ENCODE assay signal across 13 mouse cellular contexts in the genomic region with DNA sequence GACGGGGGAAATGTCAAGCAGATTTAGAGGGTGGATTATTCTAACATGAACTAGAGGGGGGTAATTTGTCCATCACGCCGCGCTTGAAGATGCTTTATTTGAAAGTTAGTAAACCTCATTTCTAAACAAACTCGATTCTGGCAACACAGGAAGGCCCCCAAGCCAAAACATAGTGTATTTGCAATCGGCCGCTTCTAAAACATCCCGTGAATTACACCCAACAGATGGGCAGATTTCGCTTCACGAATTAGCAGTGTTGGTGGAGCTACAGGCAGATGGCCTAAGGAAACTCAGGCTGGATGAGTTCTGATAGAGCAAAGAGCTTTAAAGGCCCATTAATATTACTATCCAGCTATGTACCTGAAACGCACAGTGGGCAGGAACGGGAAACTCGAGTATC. TPM values are rescaled to one million over a fixed set of nuclear protein-coding genes. Genes with fewer than 3 reads are reported as not detected.
DNase-seq lines count a peak whose midpoint lies in the region; ATAC-seq and TF ChIP-seq lines count a peak whose summit lies in the region.
"Had no signal": no experiment of that assay in that cellular context is flagged by ENCODE, and none has a peak within 500 bp of the region (broad histone marks: within the 10 kb centered on the region; RNA-seq: fewer than 3 reads in every experiment).

No protein-coding gene starts in this region.

- no peak for ATAC-seq in hindbrain, embryonic 16.5 days
- ATAC-seq in heart, embryonic 15.5 days (replicated peaks; ENCODE audit: insufficient number of reproducible peaks, insufficient read depth, low FRiP score, low read depth): no peak

- peaks cover 49% of the 10 kb centered on the region for H3K27me3 ChIP-seq in hindbrain, embryonic 10.5 days (ENCODE audit: insufficient read depth, poor library complexity, severe bottlenecking)
- H3K27me3 ChIP-seq in hindbrain, embryonic 16.5 days (replicated peaks; ENCODE audit: control insufficient read depth, insufficient read depth, low read length): 0 out of 2 replicates have a peak, but pooled peaks cover 3% of the 10 kb centered on the region
- no peaks in the 10 kb centered on the region for H3K27me3 ChIP-seq in heart, embryonic 15.5 days

- no peaks in the 10 kb centered on the region for H3K9me3 ChIP-seq in hindbrain, embryonic 10.5 days
- no peaks in the 10 kb centered on the region for H3K9me3 ChIP-seq in hindbrain, embryonic 16.5 days (ENCODE audit: control insufficient read depth, low read length)
- no peaks in the 10 kb centered on the region for H3K9me3 ChIP-seq in heart, embryonic 15.5 days (replicated peaks)
- H3K9me3 ChIP-seq: midbrain, embryonic 10.5 days; neural tube, embryonic 12.5 days had no signal

- no peak overlapping the region for H3K4me3 ChIP-seq in hindbrain, embryonic 10.5 days
- no peak overlapping the region for H3K4me3 ChIP-seq in hindbrain, embryonic 16.5 days (ENCODE audit: low read length)
- peak overlapping the region; percentile 2; the same call in 1 of the 2 replicates for H3K4me3 ChIP-seq in cortical plate, adult 2 months (ENCODE audit: insufficient read depth, low read length)
- peak overlapping the region; percentile 89 for H3K4me3 ChIP-seq in heart, embryonic 15.5 days
- H3K4me3 ChIP-seq: neural tube, embryonic 12.5 days had no signal

- H3K27ac ChIP-seq in hindbrain, embryonic 10.5 days: no peak overlapping the region
- no peak overlapping the region for H3K27ac ChIP-seq in hindbrain, embryonic 16.5 days (ENCODE audit: low read depth, low read length)
- H3K27ac ChIP-seq in cortical plate, adult 2 months (ENCODE audit: insufficient read depth, low read length): no peak overlapping the region
- H3K27ac ChIP-seq in heart, embryonic 15.5 days: peak overlapping the region; percentile 96
- H3K27ac ChIP-seq: midbrain, embryonic 10.5 days; neural tube, embryonic 12.5 days had no signal

- no peak overlapping the region for H3K4me2 ChIP-seq in hindbrain, embryonic 16.5 days (ENCODE audit: low read length)
- peak overlapping the region; percentile 72 for H3K4me2 ChIP-seq in heart, embryonic 15.5 days

- peak; percentile 3 for DNase-seq in hindbrain, embryonic 10.5 days (ENCODE audit: low spot score)
- peak; percentile 76 for DNase-seq in lung, postnatal 10 days
- DNase-seq in left cerebral cortex, adult 18-20 months (ENCODE audit: low spot score in 2 of 2): no peak
- DNase-seq in urinary bladder, postnatal 25 days (ENCODE audit: low spot score): no peak
- DNase-seq: kidney, postnatal 14 days; liver; right cerebral cortex, postnatal 14 days; thymus, adult 2 months had no signal

- TF ChIP-seq POLR2A in cortical plate, adult 2 months (IDR thresholded peaks at IDR 0.05; ENCODE audit: extremely low read depth, insufficient read depth, low read length): no peak

- no peaks in the 10 kb centered on the region for H3K36me3 ChIP-seq in hindbrain, embryonic 10.5 days
- H3K36me3 ChIP-seq in hindbrain, embryonic 16.5 days (ENCODE audit: control insufficient read depth, insufficient read depth, low read length): no peaks in the 10 kb centered on the region
- peaks cover 3% of the 10 kb centered on the region; the same call in 1 of the 2 replicates for H3K36me3 ChIP-seq in heart, embryonic 15.5 days
- H3K36me3 ChIP-seq: midbrain, embryonic 10.5 days; neural tube, embryonic 12.5 days had no signal

- H3K9ac ChIP-seq in hindbrain, embryonic 16.5 days (ENCODE audit: low read depth, low read length): no peak overlapping the region
- H3K9ac ChIP-seq in heart, embryonic 15.5 days: peak overlapping the region; percentile 18; the same call in 1 of the 2 replicates
- H3K9ac ChIP-seq: neural tube, embryonic 12.5 days had no signal

- H3K4me1 ChIP-seq in hindbrain, embryonic 10.5 days (replicated peaks): peaks cover 31% of the 10 kb centered on the region
- H3K4me1 ChIP-seq in hindbrain, embryonic 16.5 days (ENCODE audit: control insufficient read depth, insufficient read depth, low read depth, low read length): peaks cover 8% of the 10 kb centered on the region; the same call in 1 of the 2 replicates
- no peaks in the 10 kb centered on the region; the same call in none of the 2 replicates for H3K4me1 ChIP-seq in cortical plate, adult 2 months (ENCODE audit: control insufficient read depth, insufficient read depth, low read length)
- H3K4me1 ChIP-seq in heart, embryonic 15.5 days (replicated peaks): peaks cover 47% of the 10 kb centered on the region

- TF ChIP-seq CTCF in cortical plate, adult 2 months (IDR thresholded peaks at IDR 0.05; ENCODE audit: extremely low read depth, insufficient read depth, low read length): no peak

- 69% methylated on average over 13 of the region's 13 CpGs for WGBS in hindbrain, embryonic 10.5 days
- WGBS in hindbrain, embryonic 16.5 days: 62% methylated on average over 13 of the region's 13 CpGs
- 53% methylated on average over 13 of the region's 13 CpGs for WGBS in heart, embryonic 15.5 days

RNA-seq across cellular contexts. Expression of a gene that starts 1.2 kb away (rescaled TPM):
- polyA plus RNA-seq in hindbrain, embryonic 10.5 days (2016; fragmentation: Nextera tagmentation; extraction: Ambion mirVana): 3.1 and 4.5 TPM in 2 replicates
- 1.2 and 1.8 TPM in 2 replicates for polyA plus RNA-seq in hindbrain, embryonic 16.5 days (2015; fragmentation: Nextera tagmentation; extraction: Ambion mirVana)
- 7.6 and 8.0 TPM in 2 replicates for polyA plus RNA-seq in cortical plate, adult 2 months (2012; rRNA removed)
- 35.4 and 35.5 TPM in 2 replicates for polyA plus RNA-seq in heart, embryonic 15.5 days (2015; fragmentation: Nextera tagmentation; extraction: Ambion mirVana)
- 1 to 10 TPM; 7.3 TPM for total RNA-seq in left cerebral cortex, adult 18-20 months (2021)

Comparison
In these comparisons a context has a peak if more than half of its experiments do, and no peak if none do; other contexts are left out.
1. DNase-seq: peak in hindbrain, embryonic 10.5 days (single experiment) and lung, postnatal 10 days (single experiment); none in left cerebral cortex, adult 18-20 months (0 of 2) and urinary bladder, postnatal 25 days (single experiment).
2. H3K4me3 ChIP-seq: peak in cortical plate, adult 2 months (single experiment) and heart, embryonic 15.5 days (single experiment); none in hindbrain, embryonic 10.5 days (single experiment) and hindbrain, embryonic 16.5 days (single experiment).